Mouse (Mus musculus) CD4-positive, CD25-positive, alpha-beta regulatory T cell, adult 4 months (primary cell): ENCODE data around the gene 1700088E04Rik. TPM values are rescaled to one million over a fixed set of nuclear protein-coding genes. Genes with fewer than 3 reads are reported as not detected.
A peak's percentile ranks its signal among the peaks of the same experiment; 100 is the strongest.

Source experiments
- ATAC-seq: one replicate; pipeline ENCODE4 v1.8.0; 2017
- polyA plus RNA-seq, 2 experiments: library from polyadenylated mRNA; unstranded; fragments of 100-300 nt; shearing (Covaris generic); gene quantifications; one replicate each; pipeline ENCODE4 v1.2.1; 2017

1700088E04Rik gene
- 10 to 100 TPM in 1 of 2 experiments, 1 to 10 TPM in 1; 4.1 to 10.1 TPM for polyA plus RNA-seq

DNA sequence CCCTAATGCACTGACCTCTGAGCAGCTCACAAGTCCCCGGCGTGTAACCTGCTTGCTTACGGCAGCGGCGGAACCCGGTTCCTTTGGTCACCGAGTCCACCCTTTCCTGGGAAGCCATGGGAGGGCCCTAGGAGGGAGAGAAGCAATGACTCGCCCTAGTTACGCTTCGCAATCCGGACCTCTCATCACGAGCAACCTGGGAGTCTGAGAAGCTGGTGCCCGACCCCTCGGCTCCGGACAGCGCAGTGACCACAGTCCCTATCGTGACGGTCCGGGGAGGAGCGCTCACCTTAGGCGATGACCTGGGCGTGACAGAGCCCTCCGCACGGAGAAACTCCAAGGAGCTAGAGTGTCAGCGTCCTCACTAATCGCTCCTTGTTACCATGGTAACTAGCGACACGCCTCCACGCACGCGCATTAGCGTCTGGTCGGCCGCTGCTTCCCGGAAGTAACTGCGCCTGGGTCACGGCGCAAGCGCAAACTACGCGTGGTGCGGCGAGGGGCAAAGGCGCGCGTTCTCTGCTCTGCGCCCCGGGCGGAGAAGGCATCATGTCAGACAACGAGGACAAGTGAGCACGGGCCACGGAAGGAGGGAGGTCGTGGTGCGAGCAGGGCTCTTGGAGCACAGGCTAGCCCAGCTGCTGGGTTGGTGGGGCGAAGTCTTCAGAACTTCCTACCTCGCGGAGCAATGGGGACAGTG, at the start of gene 1700088E04Rik, which contains the start of gene Polr2f:
1700088E04Rik (minus strand) TSS at position 388 of the 700 bp plus-strand sequence.
Polr2f (plus strand) TSS at position 144 of the 700 bp plus-strand sequence.
- peak; percentile 88 for ATAC-seq

DNA sequence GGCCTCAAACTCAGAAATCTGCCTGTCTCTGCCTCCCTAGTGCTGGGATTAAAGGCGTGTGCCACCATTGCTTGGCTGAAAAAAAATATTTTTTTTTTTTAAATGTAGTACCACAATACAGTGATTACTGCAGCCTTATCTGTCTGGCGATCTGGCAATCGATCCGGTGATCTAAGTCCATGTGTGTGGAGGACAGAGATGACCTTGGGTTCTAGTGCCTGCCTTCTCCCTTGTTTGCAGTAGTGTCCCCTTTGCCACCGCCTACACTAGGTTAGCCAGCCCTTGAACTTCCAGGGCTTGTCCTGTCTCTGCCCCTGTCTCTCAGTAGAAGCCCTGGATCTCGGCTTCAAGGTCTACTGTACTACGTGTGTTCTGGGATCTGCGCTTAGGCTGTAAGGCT, 46.8 kb upstream of the 1700088E04Rik start:
- ATAC-seq, result no peak

DNA sequence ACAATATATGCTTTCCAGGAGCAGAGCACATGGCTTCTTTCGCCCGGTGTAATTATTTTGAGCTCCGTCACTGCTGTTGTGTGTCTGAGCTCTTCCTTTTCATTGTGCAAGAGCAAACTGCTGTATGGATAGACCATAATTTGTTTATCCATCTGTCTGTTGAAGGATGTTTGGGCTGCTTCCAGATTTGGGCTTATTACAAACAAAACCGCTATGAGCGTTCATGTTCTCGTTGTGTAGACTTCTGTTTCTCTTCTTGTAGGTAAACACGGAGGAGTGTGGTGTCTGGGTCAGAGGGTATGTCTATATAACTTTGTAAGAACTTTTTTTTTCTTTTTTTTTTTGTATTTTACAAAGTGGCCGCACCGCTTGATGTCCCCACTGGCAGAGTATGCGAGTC, 44.2 kb upstream of the 1700088E04Rik start:
- no peak for ATAC-seq

DNA sequence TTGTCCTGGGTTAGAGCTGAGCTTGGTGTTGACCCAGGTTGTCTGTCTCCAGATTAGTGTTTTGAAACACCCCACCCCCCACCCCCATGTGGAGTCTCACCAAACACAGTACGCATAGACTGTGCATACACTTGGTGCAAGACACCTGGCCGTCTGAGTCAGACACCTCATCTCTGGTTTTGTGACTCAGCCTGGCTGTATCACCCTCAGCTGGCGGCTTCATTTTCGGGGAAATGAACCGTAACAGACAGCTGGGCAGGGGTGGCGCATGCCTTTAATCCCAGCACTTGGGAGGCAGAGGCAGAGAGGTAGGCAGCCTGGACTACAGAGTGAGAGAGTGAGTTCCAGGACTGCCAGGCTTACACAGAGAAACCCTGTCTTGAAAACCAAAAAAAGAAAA, 35.9 kb upstream of the 1700088E04Rik start:
- ATAC-seq, result no peak

DNA sequence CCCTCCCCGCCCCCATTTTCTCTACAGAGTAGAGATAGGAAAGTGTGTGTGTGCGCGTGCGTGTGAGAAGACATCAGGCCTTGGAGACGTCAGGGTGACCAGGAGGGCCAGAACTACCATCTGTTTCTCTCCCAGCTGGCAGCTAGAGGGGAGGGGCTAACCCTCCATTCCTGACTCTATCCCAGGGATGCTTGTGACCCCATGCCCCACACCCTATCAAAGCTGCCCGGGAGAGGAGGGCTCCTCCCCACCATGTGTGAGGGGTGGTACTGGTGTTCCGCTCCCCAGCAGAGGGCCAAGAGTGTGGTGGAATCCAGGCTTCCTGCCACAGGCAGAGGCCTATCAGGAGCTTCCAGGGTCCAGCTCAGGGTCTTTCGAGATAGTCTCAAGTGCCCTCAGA, 25.7 kb upstream of the 1700088E04Rik start:
- ATAC-seq, result no peak

DNA sequence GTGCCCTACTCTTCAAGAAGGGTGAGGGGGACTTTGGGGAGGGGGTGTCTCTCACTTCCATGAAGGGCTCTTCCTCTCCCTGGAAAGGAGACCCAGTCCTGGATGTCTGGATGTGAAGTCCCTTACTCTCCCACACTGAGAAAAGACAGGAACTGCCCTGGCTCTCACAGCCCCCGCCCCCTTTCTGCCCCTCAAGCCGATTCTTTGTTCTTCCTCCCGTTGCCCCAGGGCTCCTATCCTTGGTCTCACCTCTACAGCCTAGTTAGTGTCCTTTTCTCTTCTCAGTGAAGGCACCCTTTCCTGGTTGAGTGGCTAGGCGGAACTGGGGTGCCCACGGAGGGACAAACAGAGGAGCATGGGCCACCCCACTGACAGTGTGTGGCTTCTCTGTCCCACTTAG, 24.1 kb upstream of the 1700088E04Rik start, which contains the start of gene Sox10:
Sox10 (minus strand) TSS at position 101 of the 400 bp plus-strand sequence.
- no peak for ATAC-seq

DNA sequence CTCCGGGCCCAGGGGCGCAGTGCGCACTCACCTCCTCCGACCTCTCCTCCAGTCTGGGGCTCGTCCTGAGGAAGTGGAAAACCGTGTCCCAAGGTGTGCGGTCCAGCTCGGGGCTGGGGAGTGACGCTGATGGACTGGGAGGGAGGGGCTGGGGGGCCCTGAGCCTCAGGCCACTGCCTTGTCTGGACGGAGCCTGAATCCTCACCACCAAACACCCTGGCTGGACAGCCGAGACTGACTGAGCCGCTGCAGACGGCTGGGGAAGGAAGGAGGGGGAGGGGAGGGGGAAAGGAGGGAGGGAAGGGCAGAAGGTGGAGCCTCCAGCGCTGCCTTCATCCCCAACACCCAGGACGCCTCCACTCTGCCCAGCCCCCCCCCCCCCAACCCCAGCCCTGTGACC, 23.2 kb upstream of the 1700088E04Rik start:
- ATAC-seq, result no peak

DNA sequence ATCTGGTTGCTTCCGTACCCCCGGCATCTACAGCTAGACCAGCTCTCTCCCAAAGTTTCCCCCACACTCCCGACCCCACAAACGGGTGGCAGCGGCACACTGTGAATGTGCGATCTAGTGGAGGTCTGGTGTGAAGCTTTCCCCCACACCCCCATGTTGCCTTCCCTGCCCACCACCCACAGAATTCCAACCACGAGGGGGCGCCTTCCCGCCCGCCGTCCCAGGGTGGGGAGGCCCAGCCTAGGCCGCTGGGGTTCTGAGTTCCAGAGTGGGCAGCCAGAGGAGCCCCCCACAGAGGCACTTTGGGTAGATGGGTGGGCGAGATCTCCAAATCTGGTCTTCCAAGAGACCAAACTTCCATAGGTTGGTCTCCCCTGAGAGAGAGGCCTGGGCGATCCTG, 21.8 kb upstream of the 1700088E04Rik start:
- no peak for ATAC-seq

DNA sequence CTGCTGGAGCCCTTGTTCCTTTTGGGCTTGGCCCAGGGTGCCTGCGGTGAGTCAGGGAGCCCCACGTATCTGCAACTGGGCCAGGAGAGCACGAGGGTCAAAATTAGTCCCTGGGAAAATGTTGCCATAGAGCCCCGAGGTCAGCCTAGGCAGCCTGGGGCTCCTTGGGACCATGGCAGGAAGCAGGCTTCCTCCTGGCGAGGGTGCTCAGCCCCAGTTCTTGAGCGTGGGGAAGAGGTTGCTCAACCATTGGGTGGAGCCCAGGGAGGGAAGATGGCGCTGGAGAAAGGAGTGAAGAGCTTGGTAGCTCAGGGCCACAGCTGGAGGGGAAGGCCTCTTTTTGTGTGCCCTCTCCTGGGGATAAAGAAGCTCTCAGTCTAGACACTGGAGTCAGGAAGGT, 21.2 kb upstream of the 1700088E04Rik start:
- ATAC-seq, result no peak

DNA sequence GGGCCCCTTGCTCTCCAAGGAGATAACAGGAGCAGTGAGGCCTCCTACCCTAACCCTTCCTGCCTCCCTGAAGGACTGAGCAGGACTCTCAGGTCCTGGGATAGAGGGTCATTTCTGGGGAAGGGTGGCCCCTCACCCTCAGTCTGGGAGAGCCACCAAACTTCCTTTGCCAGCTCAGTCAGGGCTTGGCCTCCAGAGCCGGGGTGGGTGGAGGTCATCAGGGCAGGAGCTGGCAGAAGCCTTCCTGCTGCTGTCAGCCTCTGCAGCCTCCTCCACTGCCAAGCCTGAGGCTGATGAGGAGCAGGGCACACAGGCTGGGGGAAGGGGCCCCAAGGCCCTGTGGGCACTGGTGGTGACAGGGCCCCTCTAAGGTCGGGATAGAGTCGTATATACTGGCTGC, 14.5 kb upstream of the 1700088E04Rik start:
- no peak for ATAC-seq

DNA sequence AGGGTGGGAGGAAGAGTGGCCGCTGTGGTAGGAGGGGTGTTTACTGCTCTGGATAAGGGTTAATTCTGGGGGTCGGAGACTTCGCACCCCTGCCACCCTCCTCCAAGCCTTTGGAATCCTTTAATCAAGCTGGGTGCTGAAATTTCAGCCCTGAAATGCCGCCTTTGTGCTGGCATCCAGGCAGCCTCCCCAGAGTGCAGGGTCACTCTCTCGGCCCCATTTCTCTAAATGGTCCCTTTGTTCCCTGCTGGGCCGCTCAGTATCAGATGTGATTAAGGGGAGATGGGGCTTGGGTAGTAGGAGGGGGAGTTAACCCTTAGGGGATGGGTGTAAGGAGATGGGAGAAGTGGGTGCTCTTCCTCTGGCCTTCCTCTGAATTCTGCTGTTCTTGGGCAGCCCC, 11.7 kb upstream of the 1700088E04Rik start:
- ATAC-seq, result no peak

DNA sequence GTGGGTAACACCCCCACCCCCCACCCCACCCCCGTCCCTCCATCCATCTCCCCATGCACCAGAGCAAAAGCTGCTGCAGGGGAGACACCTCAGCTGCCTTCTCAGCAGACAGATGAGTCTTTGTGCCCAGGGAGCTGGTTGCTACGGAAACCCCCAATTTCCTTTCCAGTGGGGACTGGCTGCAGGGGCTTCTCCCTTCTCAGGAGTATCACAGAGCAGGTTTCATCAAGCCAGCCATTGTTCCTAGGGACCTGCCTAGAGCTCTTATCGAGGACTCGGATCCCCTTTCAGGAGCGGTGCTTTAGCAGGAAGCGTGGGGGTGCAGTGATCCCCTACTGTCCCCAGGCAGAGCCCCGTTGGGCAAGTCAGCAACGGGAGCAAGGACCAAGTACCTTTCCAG, 10.8 kb upstream of the 1700088E04Rik start:
- no peak for ATAC-seq

DNA sequence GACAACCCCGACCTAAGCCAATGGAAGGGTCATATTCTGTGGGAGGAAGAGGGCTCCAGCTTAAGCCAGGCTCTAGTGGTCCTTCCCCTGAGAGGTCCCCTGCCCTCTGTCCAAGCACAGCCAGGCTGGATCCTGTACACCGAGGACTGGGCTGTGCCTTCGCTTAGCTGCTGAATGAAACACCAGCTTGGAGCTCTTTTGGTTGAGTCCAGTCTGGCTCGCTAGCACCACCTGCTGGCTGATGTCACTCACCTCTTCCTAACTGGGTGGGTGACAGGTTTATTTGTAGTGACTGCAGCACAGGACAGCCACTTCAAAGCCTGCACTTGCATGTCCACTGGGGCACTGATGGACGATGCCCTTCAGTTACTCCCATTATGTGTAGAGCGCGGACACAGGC, 7.5 kb upstream of the 1700088E04Rik start:
- ATAC-seq, result peak; percentile 67

DNA sequence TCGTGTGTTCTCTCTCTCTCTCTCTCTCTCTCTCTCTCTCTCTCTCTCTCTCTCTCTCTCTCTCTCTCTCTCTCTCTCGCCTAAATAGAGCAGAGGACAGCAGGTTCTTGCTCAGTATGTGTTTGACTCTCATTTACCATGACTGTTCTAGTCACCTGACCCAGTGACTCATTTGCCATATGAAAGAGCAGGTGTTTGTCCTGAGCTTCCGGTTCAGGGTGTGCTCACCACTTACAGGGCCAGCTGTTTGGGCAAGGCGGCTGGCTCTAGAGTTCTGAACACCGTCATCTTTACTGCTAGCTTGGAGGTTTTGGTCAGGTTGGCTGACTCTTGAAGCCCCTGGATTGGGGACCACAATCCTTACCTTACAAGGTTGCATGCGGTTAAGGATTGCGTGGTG, 4.5 kb upstream of the 1700088E04Rik start:
- no peak for ATAC-seq

DNA sequence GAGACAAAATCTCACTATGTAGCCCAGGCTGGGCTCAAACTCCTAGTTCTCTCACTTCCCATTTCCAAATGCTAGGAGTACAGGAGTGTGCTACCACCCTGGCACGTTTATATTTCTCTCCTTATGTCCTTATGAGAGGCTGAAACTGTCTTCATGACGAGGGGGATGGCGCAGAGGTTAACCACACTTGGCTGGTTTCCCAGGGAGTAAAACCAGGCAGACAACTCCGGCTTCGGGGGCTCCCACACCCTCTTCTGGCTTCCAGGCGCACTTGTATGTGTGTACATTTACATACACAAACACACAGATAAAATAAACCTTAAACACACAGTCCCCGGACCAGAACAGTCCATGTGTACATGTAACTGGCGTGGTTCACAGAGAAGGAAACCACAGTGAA, 3.0 kb upstream of the 1700088E04Rik start:
- no peak for ATAC-seq

DNA sequence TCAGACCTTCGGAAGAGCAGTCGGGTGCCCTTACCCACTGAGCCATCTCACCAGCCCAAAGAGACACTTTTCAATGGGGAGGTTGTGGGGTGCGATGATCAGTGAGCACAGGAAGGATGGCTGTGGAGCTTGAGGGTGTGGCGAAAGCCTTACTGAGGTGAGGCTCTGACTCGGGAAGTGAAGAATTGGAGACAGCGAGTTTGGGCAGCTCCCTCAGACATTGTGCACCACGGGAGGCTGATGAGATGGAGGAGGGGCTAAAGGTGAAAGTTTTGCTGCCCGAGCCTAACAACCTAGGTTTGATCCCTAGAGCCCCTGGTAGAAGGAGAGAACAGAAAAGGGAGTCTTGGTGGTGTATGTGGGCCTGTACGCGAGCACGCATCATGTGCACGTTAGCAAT, 2.3 kb upstream of the 1700088E04Rik start:
- ATAC-seq, result no peak

DNA sequence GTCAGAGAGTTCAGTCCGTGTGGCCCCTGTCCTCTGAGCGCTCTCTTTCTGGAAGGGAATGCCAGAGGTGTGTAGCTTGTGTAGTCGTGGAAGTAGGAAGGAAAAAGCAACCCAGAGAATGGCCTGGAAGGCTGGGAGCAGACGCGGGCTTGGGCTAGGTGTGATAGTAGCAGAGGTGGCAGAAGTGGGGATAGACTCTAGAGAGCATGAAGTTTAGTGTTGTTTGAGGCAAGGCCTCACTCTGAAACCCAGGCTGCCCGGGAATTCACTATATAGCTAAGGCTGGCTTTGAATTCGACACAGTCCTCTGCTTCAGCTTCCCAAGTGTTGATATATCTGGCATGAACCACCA, 489 bp upstream of the 1700088E04Rik start:
- peak; percentile 40 for ATAC-seq

DNA sequence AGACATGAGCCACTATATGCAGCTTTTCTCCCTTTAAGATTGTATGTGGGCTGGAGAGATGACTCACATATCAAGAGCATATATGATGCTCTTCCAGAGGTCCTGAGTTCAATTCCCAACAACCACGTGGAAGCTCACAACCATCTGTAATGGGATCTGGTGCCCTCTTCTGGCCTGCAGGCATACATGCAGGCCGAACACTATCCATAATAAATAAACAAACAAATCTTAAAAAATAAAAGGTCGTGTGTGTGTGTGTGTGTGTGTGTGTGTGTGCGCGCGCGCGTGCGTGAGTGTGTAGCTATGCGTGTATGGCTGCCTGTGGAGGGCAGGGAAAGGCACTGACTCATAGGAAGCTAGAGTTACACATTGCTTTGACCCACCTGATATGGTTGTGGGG, 1.4 kb downstream of the 1700088E04Rik start:
- peak; percentile 22 for ATAC-seq

DNA sequence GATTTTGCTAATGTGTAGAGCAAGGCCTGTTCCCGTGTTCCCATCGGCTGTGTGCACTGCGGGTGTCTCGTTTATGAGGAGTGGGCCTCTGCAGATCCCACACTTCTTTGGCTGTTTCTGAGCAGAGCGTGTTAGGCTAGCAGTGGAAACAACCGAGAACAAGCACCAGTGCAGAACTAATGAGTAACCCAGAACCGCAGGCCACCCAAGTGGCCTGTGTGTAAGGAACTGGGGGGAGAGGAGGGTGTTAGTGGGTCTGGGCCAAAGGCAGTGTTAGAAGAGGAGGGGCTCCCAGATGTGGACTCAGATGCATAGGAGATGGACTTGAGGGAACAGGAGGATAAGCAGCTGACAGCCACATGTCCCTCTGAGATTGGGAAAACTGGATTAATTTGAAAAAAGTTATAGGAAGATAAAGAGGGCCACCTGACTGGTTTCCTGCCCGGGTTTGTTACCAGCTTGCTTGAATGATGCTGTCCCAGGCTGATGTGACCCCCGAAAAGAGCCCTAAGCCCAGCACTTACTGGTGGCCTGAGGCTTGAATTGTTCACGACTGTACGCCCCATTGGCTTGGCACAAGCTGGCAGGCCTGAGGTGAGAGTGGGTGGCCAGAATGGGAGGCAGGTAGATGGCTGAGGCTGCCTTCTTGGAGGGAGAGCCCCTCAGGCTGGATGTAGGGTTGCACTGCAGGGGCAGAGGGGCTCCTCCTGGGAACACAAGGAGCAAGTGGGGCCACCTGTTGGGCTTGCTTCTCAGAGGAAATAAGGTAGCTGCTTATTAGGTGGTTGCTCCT, 5.1 kb downstream of the 1700088E04Rik start:
- no peak for ATAC-seq

DNA sequence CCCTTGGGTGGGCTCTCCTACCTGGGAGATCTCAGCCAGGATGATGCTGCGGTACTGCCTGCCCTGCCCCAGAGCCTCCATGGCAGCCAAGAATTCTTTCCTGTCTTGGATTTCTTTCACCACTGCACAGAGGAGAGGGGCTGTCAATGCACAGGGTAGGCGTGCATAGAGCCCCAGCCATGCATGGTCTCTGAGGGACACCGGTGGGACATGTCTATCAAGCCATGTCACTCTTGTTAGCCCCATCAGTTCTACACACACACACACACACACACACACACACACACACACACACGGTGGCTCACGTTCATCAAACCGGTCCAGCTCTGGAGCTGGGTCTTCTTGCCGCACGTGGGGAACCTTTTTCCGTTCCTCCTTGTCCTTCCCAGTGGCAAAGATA, 5.7 kb downstream of the 1700088E04Rik start:
- ATAC-seq, result no peak

DNA sequence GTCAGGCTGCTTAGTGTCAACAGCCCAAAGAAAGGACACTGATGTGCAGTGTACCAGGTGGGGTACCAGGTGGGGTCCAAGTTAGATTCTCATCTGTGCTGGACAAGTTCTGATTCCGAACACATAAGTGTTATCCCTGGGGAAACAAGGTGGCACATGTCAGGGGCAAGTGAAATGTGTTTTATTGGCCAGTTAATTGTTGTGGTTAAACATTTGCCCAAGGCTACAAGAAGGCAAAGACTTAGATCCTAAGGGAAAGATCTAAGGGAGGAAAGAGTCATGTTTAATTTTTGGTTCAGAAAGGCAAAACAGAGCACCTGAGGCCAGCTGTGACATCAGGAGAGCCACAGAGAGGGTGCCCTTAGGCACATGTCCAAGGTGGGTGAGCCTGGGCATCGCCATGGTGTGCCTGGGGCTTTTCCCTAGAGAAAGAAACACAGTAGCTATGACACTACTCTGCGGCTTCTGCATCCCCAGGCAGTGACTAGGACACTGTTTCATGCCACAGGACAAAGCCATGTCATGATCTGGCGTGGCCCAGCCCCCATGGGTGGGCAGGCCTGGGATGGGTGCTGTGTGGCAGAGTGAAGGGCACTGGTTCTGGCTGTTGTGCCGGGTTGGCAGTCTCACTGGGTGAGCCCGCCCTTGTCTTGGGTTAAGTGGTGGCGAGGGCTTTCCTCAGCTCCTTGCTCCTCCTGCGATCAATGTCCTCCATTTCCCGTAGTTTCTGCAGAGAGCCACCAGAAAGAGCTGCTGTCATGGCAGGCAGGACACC, 6.4 kb downstream of the 1700088E04Rik start:
- no peak for ATAC-seq

DNA sequence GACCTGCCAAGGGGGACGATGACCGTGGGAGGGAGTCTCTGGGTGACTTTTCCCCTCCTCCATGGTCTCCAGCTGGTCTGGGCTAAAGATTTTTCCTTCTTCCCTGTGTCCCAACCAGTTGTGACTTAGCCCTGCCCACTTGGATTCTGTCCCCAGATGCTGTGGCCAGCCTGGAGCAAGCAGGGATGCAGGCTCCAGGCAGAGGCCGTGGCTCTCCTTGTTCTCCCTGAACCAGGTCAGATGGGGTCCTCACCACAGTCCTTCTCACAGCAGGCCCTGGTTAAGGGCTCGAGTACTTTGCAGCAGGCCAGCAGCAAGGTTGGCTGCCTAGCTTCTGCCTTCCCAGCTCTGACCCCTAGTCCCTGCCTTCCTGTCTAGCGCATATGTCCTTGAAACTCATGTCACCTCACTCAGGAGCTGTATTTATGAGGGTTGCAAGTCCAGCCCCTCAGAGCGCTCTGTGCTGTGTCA, 7.8 kb downstream of the 1700088E04Rik start:
- ATAC-seq, result no peak

DNA sequence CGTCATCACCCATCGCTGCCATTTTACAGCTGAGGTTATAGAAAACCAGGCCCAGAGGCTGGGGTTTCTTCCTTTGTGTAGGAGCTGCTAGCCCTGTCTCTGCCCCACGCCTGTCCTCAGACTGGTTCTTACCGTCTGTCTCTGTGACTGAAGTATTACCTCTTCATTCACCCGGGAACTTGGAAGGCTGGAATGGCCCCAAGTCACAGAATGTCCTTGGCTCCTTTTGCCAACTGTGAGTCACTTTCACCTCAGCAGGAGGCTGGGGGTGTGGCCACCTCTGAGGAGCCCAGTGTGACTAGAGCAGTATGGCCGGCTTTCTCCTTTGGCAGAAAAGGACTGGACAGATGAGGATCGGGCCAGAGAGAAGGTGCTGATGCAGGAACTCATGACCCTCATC, 9.6 kb downstream of the 1700088E04Rik start:
- no peak for ATAC-seq
